Mouse (Mus musculus) embryonic stem cell, embryonic (primary cell): ENCODE results near the gene Dedd2.

Experiments
- CTCF ChIA-PET, 4 experiments: fragments of 300-600 bp in 2 of 4; fragments of 350-600 bp in 2 of 4; sonication (Branson Sonifier 250); formaldehyde crosslinking; loops; one replicate each; lab custom pipeline; 2022; ENCODE audit warnings: inconsistent platforms in 2 of 4; lab: Charles Lee
- POLR2A ChIA-PET, 4 experiments: fragments of 300-600 bp in 2 of 4; fragments of 350-600 bp in 2 of 4; sonication (Branson Sonifier 250); formaldehyde crosslinking; loops; one replicate each; lab custom pipeline; 2022; ENCODE audit warnings: antibody characterized with exemption in 4 of 4, inconsistent platforms in 1 of 4; lab: Charles Lee

The Dedd2 gene

GRCm38 (mm10) chr7:25153841-25154240 lies 66.6 kb downstream of the Dedd2 start:
- ChIA-PET POLR2A (interaction anchor here in 1 of 4 experiments (0.5 to 1.8 kb wide), 3 partner anchors 10 to 258 kb away, joined by 3 to 8 read pairs (median 7); no protein-coding TSS in a partner anchor), CTCF (interaction anchor here in 1 of 4 experiments (0.5 kb wide), 1 partner anchor 25 kb away, joined by 3 read pairs; no protein-coding TSS in a partner anchor)

- ChIA-PET CTCF (interaction anchor here in 1 of 4 experiments (0.6 kb wide), 1 partner anchor 447 kb away, joined by 4 read pairs; no protein-coding TSS in a partner anchor), POLR2A (interaction anchor here in 1 of 4 experiments (1.8 kb wide), 1 partner anchor 12 kb away, joined by 8 read pairs; no protein-coding TSS in a partner anchor)
These were observed 68.4 kb downstream of the Dedd2 start for GRCm38 (mm10) chr7:25151916-25152556.

GRCm38 (mm10) chr7:25151009-25151408 lies 69.4 kb downstream of the Dedd2 start:
- POLR2A ChIA-PET = no interaction called here
- CTCF ChIA-PET = interaction anchor here in 1 of 4 experiments (0.6 kb wide), 1 partner anchor 33 kb away, joined by 6 read pairs; no protein-coding TSS in a partner anchor

- ChIA-PET CTCF (interaction anchor here in 2 of 4 experiments (0.6 to 0.7 kb wide), 3 partner anchors 17 to 184 kb away, joined by 3 to 6 read pairs (median 5); no protein-coding TSS in a partner anchor), POLR2A (interaction anchor here in 1 of 4 experiments (0.9 kb wide), 1 partner anchor 40 kb away, joined by 4 read pairs; no protein-coding TSS in a partner anchor)
These were observed 70.2 kb downstream of the Dedd2 start for GRCm38 (mm10) chr7:25150151-25150663.
